Mouse (Mus musculus) embryonic fibroblast, embryonic 13.5 days (primary cell): ENCODE measurements around the gene Ank3. TPM values are rescaled to one million over a fixed set of nuclear protein-coding genes. Genes with fewer than 3 reads are reported as not detected.
"Not testable (repeated sequence)": the region's sequence is repeated elsewhere in the genome, so short reads cannot be mapped to it uniquely, and the experiment has no call there.

ENCODE experiments used
- H3K27ac ChIP-seq: 2 replicates; pipeline ENCODE4 v1.5.1; 2012; ENCODE audit warnings: low read length, control low read depth, inconsistent platforms; ENCODE audit not compliant: insufficient read depth
- H3K4me1 ChIP-seq: 2 replicates; pipeline ENCODE4 v1.6.1; 2011; ENCODE audit warnings: low read length; ENCODE audit not compliant: control insufficient read depth, insufficient read depth
- H3K4me3 ChIP-seq: 2 replicates; pipeline ENCODE4 v1.5.1; 2011; ENCODE audit warnings: mild to moderate bottlenecking, control low read depth, low read length; ENCODE audit not compliant: insufficient read depth
- CTCF ChIP-seq: IDR thresholded peaks from 2 replicates; pipeline ENCODE4 v1.5.1; 2011; ENCODE audit warnings: mild to moderate bottlenecking, control low read depth, low read length, moderate library complexity, borderline replicate concordance; ENCODE audit not compliant: insufficient read depth
- POLR2A ChIP-seq: IDR thresholded peaks from 2 replicates; pipeline ENCODE4 v1.6.1; 2011; ENCODE audit warnings: low read depth, mild to moderate bottlenecking, control low read depth, low read length, moderate library complexity
- polyA plus RNA-seq: library from polyadenylated mRNA; stranded (reverse); fragments of >200 nt; gene quantifications from 2 replicates; pipeline ENCODE4 v1.2.4, GENCODE M21; 2011; ENCODE audit warnings: low read depth; ENCODE audit not compliant: missing spikeins, insufficient read length

The Ank3 gene
- polyA plus RNA-seq: 21.6 and 25.7 TPM in 2 replicates

DNA sequence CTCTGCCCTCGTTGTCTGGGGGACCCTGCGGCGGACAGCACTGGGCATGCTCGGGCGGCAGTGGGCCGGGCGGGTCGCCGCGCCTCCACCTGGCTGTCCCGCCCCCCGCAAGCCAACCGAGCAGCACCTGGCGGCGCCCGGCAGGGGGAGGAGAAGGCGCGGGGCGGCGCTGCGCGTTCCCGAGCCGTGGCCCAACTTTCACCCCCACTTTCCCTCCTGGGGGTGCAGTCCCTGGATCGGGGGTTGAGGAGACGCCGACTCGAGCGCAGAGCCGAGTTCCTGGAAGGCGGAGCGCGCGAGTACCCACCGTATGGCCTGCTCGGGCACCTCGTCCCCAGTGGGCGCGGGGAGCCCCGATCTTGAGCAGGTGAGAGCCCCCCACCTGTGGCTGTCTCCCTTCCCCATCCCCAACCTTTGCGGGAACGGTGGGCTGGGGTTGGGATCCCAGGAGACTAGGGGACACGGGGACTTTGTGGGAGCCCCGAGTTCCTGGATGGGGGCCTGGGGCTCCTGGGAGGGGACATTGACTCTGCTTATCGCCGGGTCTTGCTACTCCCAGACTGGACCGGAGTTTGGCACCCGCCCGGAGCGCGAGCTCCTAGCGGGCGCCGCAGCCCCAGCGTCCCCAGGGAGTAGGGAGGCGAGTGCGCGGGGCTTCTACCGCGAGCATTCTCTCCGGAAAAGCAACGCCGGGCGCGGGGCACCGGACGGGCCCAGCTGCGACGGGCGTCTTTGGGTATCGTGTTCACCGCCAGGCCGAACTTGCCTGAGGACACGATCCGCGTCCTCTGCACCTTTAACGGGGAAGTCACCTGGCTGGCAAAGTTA lies at the start of gene Ank3:
Ank3 (plus strand) TSS at position 11 of the 828 bp plus-strand sequence.
- H3K27ac ChIP-seq: no peak within 1 kb of the TSS
- TF ChIP-seq CTCF: no peak
- no peak for TF ChIP-seq POLR2A
- H3K4me3 ChIP-seq: peak within 1 kb of the TSS; percentile 53
- no peaks in the 10 kb centered on the region for H3K4me1 ChIP-seq

DNA sequence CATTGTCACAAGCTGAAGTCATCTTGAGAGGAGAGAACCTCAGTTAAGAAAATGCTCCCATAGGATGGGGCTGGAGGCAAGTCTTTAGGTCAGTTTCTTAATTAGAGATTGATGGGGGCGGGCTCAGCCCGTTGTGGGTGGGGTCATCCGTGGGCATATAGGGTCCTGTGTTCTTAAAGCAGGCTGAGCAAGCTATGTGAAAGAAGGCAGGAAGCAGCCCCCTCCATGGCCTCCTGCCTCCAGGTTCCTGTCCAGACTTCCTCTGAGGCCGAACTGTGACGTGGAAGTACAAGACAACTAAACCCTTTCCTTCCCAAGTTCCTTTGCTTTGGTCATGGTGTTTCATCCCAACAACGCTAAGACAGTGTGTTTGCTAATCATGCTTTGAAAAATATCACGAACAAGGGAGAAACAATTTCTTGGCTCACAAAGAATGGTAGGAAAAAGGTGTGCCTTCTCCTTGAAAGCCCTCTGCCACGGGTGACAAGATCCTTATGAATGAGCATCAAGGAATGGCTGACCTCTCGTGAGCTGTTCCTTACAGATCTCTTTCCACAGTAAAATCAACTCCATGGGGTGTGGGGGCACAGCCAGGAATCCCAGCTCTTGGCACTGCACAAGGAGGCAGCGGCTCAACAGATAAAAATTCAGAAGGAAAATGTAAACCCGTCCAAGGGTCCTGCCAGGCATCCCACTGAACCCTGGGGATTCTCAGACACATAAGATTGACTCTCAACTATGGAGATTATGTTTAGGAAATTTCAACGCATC lies 47.3 kb upstream of the Ank3 start:
- Histone ChIP-seq H3K27ac (peak overlapping the region; percentile 75), H3K4me1 (peaks cover 23% of the 10 kb centered on the region), H3K4me3 (peak overlapping the region; percentile 83)
- TF ChIP-seq POLR2A: peak; percentile 61
- no peak for TF ChIP-seq CTCF

DNA sequence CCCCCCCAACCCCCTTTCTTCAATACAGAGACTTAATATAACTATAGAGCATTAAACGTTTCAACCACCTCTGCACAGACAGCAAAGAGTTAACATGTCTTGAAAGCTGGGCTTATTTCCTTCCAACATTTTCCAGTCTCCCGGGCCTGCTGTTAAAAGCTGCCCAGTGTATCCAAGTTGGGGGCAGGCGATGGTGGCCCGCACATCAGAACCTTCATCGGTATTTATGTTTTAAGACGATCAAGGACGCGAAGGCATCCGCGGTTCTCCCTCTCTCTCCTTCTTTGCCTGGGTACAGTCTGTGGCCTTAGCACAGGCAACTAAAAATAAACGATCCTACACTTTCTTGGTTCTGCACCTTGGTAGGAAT lies 46.7 kb upstream of the Ank3 start:
- Histone ChIP-seq H3K27ac (peak overlapping the region; percentile 75), H3K4me3 (peak overlapping the region; percentile 83), H3K4me1 (peaks cover 19% of the 10 kb centered on the region)
- TF ChIP-seq CTCF (no peak), POLR2A (no peak; the same call in 1 of the 2 replicates)

DNA sequence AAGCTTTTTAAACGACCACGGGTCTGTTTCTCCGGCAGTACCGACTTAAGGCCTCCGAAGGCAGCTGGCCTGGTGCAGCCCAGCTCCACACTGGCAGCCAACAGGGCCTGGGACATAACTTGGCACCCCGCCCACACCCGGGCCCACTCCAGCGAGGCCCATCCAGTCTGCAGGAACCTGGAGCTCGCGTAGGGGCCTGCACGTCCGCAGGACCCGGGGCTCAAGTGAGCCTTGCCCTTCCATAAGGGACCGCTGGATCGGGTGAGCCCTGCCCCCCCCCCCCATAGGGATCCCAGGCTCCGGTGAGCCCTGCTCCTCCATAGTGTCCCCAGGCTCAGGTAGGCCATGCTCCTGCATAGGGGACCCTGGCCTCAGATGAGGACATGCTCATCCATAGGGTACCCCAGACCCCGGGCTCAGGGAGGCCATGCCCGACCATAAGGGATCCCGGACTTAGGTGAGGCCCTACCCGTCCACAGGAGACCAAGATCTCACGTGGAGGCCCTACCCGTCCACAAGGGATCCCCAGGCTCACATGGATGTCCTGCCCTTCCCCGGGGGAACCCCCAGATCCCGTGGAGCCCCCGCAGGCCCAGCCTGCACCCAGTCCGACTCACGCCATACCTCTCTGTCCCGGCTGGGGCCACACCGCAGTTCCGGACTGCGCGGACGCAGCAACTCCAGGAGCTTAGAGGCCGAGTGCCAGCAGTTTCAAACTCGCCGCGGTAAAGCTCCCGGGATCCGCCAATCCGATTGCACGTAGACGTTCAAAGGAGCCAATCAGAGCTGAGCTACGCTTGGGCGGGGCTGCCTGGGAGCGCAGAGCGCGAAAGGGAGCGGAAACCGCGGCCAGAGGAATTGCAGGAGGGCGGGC lies 46.1 kb upstream of the Ank3 start, which contains the start of gene Cdk1:
Cdk1 (minus strand) TSS at position 727 of the 874 bp plus-strand sequence.
- Histone ChIP-seq H3K27ac (peak within 1 kb of the TSS; percentile 75), H3K4me3 (peak within 1 kb of the TSS; percentile 83), H3K4me1 (peaks cover 14% of the 10 kb centered on the region)
- TF ChIP-seq POLR2A (peak; percentile 86), CTCF (no peak)

DNA sequence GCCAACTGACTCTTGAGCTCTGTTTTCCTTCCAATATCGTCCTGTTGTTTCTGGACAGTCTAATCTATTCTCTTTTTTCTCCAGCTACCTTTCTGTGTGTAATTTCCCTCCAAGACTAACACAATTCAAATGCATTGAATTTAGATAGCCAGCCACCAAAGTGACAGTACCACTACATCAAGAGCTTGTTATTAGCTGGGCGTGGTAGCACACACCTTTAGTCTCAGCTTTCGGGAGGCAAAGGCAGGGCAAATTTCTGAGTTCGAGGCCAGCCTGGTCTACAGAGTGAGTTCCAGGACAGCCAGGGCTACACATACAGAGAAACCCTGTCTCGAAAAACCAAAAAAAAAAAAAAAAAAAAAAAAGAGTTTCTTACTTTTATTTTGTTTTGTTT lies 45.5 kb upstream of the Ank3 start:
- H3K27ac ChIP-seq, H3K4me3 ChIP-seq: not testable (repeated sequence)
- peaks cover 10% of the 10 kb centered on the region for H3K4me1 ChIP-seq

DNA sequence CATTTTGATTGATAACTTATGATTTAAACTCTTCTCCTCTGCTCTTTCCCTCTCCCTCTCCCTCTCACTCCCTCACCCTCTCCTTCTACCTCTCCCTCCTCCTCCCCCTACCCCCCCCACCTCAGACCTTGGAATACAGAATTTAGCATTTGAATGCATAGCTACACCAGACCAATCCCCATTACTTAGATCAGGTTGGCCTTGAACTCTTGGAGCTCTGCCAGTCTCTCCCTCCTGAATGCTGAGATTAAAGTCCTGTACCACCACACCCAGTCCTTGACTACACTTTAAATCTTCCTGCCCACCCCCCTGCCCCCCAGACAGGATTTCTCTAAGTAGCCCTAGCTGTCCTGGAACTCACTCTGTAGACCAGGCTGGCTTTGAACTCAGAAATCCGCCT lies 38.9 kb upstream of the Ank3 start:
- Histone ChIP-seq H3K4me3 (no peak overlapping the region), H3K27ac (no peak overlapping the region), H3K4me1 (no peaks in the 10 kb centered on the region)
- TF ChIP-seq CTCF (no peak), POLR2A (no peak)

DNA sequence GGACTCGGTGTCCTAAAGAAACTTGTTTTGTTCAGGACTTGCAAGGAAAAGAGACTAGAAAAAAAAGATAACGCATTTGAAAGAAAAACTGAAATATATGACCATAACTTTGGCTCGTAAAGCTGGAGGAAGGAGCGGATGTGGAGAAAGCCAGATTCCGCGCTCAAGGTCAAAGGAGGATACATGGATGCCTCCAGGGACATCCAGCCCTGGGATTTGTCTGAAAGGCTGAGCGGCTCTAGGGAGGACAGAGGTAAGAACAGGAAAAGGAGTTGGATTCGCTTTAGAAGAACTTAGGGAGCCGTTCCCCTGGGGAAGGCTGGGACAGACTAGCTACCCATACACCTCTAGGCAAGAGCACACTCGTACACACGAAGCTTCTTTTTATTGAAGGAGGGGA lies 32.4 kb upstream of the Ank3 start:
- Histone ChIP-seq H3K27ac (no peak overlapping the region), H3K4me3 (no peak overlapping the region), H3K4me1 (no peaks in the 10 kb centered on the region)
- TF ChIP-seq CTCF: no peak

DNA sequence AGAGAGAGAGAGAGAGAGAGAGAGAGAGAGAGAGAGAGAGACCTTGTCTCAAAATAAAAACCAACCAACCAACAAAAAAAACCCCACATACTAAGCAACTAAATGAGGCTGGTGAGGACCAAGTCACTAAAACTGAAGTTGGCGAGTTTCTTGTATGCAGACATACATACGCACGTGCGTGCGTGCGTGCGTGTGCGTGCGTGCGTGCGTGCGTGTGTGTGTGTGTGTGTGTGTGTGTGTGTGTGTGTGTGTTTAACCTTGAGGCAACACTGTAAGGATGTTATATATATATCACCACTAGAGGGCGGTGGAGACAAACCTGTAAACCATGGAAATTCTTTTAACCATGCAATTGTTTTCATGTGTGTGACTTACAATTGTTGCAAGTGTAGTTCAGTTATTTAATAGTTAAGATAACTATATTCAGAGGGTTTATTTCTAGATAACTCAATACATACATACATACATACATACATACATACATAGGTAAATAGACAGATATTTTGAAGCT lies 31.6 kb upstream of the Ank3 start:
- no peak for TF ChIP-seq POLR2A
- no peak for TF ChIP-seq CTCF
- no peaks in the 10 kb centered on the region for H3K4me1 ChIP-seq
- no peak overlapping the region for H3K27ac ChIP-seq
- no peak overlapping the region for H3K4me3 ChIP-seq

DNA sequence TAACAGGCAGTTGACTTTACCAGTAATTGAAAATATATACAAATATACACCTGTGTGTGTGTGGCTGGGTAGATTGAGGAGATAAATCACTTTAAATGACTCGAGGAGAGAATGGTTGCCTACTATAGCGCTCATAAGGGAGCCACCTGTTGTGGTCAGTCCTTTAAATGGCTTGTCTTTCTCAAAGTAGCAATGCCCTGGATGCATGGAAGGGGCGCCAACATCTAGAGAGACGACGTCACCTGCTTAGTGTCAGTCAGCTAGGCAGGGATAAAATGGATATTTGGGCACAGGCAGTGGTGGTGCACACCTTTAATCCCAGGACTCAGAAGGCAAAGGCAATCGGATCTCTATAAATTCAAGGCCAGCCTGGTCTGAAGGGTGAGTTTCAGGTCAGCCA lies 29.3 kb upstream of the Ank3 start:
- Histone ChIP-seq H3K4me1 (no peaks in the 10 kb centered on the region), H3K27ac (no peak overlapping the region), H3K4me3 (no peak overlapping the region)
- no peak for TF ChIP-seq CTCF
- no peak for TF ChIP-seq POLR2A
